Mouse (Mus musculus) CD8-positive naive resting alpha-beta T cell, adult 2 months (primary cell): ENCODE data around the gene Tmem117.

Experiments
- DNase-seq, 2 experiments: peaks; one replicate each; pipeline ENCODE4 v3.0.0; 2022; ENCODE audit warnings: low read depth in 2 of 2, low spot score in 2 of 2

Gene Tmem117

GRCm38 (mm10) chr15:94770832-94771578 lies 142.0 kb downstream of the Tmem117 start:
- DNase-seq = no peak

GRCm38 (mm10) chr15:94771691-94772090 lies 142.7 kb downstream of the Tmem117 start:
- no peak for DNase-seq

DNA sequence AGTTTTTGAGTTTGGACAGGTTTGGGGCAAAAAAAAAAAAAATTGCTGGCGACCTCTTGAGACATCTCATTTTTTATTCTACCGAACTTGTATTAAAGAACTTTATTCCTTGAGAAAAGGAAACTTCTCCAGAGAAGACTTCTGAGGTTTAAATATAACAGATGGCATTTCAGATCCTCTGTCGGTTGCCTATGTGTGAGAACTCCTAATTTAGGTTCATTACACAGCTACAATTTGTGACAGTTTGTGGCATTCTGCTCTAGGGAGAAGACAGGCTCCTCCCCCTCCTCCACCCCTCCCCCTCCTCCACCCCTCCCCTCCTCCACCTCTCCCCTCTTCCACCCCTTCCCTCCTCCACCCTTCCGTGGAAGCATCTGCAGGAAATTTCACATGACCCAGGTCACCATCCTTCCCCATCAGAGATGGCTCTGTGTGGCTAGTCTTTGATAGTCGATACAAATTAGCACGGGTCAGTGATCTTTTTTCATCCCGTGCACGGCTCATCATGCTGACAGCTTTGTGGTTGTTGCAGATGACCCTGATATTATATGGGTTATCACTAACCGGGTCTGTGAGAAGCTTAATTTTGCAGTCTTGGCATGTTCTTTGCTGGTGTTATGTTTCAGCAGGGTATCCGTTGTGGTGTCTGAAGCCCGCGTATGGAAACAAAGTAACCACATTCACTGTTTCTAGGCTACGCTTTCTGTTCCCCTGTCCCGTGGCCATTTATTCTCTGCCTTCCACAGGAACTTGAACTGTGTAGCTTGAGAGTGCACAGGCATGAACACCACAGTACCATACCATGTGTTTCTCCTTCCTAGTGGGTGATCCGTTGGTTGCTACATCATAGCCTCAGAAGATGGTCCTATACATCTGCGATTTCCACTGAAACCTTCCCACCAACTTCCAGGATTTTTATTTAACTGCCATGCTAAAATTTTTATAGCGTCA lies 147.4 kb downstream of the Tmem117 start:
- no peak for DNase-seq

- DNase-seq = no peak
These were observed 152.5 kb downstream of the Tmem117 start for GRCm38 (mm10) chr15:94781556-94781955.

GRCm38 (mm10) chr15:94793455-94793854 lies 164.4 kb downstream of the Tmem117 start:
- no peak for DNase-seq

GRCm38 (mm10) chr15:94795484-94795883 lies 166.5 kb downstream of the Tmem117 start:
- DNase-seq = no peak

GRCm38 (mm10) chr15:94798236-94798635 lies 169.2 kb downstream of the Tmem117 start:
- DNase-seq = no peak

- DNase-seq = no peak
These were observed 172.4 kb downstream of the Tmem117 start for GRCm38 (mm10) chr15:94801462-94801861.

DNA sequence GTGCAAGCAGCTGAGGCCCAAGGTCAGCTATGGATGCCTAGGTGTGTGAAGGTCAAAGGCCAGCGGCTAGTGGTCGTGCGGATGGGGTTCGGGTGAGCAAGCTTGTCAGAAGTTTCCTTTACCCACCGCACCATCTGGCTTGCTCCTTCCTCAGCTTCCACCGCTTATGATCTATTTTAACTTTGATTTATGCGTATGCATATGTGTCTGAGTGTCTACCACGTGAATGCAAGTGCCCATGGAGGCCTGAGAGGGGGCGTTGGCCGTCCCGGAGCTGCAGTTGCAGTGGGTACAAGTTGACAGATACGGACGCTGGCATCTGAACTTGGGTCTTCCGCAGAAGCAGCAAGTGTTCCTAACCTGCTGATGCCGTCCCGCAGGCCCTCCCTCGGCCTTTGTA lies 173.8 kb downstream of the Tmem117 start:
- no peak for DNase-seq

DNA sequence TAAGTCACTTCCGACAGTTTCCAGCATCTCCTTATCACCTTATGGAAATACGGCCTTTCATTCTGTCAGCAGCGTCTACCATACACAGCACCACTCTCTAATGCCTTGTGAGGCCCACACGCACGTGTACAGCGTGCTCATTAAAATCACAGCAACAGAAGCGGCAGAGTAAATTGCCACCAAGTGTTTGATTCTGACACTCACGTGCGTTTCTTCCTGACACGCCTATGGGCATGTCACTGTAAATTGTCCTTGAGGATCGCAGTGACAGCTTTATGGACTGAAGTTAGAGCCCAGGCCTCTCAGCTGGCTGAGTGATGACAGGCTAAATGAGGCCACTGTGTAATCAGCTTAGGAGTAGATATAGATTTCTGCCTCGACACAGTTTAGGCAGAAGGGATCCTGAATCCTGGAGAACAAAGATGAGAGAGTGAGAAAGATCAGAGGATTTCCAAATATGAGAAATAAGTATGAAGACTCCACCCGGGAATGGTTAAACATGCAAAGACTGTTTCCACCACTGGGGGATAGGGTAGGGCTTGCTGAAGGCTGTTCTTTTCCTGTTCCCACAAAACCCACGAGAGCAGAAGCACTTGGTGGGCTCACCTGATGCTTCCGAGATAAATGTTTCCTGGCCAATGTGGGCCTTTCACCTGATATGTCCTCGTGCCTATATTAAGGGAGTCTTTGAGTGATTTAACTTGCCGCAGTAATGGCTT lies 174.8 kb downstream of the Tmem117 start:
- DNase-seq = no peak

- no peak for DNase-seq
These were observed 177.0 kb downstream of the Tmem117 start for GRCm38 (mm10) chr15:94806005-94806404.

DNA sequence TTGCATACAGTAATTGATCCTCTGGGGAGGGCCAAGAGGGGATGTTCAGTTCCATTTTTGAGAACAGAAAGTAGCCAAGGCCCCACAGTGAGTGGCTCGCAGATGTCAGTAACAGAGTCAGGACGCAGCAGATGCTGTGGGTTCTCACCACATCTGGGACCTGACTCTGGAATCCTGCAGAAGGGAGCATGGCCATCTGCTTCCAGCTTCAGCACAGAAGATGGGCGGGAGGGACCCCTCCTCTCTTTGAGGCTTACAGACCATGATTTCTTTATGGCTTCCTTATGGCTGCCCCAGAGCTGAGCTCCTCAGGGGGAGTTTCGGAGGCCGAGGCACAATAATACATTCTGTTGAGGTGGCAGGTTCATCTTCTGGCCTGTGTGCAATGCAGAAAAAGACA lies 182.5 kb downstream of the Tmem117 start:
- DNase-seq = no peak

- no peak for DNase-seq
These were observed 185.4 kb downstream of the Tmem117 start for GRCm38 (mm10) chr15:94814213-94815100.

DNA sequence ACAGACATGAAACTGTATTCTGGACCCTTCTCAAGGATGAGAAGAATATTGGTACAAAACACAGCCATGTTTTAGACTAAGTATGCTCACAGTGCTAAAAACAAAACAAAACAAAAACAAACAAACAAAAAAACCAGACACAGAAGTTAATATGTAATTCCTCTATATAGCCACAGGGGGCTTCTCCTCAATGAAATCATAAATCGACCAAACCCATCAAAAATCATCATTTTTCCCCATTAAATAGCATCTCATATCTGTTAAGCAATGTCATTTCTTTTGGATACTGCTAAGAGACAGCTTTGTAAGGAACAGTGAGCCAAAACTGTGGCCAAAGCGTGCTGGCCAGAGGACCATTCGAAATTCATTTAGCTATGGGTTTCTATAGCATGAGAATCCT lies 206.6 kb downstream of the Tmem117 start:
- no peak for DNase-seq

DNA sequence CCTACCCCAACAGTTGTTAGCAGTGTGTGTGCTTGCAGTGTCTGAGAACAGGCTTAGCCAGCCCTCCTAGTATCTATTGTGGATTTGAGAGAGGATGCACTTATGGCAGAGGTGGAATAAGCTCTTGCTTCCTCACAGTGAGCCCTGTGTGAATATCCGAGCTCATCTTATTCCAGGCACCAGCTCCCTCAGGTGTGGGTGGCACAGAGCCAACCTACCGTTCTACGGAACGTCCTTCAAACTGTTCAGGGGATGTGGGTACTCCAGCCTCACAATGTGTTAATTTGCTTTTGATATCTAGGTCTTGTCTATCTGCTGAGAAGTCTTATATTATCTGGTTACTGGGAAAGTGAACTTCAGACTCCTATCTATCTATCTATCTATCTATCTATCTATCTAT lies 209.6 kb downstream of the Tmem117 start:
- no peak for DNase-seq

- no peak for DNase-seq
These were observed 218.5 kb downstream of the Tmem117 start for GRCm38 (mm10) chr15:94847501-94847900.

GRCm38 (mm10) chr15:94859641-94860040 lies 230.6 kb downstream of the Tmem117 start:
- no peak for DNase-seq

DNA sequence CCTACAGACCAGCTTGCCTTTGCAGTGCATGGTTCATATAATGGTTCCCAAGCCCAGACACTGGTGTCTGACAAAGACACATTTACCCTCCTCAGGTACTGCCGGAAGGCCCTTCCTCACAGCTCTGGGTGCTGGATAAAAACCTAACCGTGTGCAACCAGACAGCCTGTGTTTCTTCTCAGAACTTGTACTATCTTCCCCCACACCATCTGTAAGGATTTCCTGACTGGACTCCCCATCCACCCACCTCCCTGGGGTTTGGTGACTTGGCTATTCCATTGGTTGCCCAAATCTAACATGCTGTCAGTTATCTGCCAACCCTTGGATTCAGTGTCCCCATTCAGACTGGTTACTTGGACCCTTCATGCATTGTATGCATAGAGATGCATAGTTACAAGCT lies 232.1 kb downstream of the Tmem117 start:
- no peak for DNase-seq

DNA sequence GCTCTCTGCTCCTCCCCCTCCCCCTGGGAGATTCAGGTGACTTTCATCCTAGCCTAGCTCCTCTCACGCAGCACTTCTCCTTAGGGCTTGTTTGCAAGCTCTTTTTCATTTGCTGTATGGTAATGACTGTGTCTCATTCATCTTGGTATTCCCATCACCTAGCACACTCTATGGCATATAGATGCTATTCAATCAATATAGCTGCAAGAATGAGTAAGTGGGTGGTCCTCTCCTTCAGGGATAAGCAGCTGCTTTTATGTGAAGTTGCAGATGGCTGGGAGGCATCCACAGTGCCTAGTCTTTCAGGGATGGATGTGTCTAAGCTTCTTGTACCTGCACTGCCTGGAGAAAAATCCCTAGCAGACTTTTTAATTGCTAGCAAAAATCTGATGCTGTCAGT lies 235.1 kb downstream of the Tmem117 start:
- DNase-seq = no peak

GRCm38 (mm10) chr15:94868372-94868771 lies 239.3 kb downstream of the Tmem117 start:
- DNase-seq = no peak

DNA sequence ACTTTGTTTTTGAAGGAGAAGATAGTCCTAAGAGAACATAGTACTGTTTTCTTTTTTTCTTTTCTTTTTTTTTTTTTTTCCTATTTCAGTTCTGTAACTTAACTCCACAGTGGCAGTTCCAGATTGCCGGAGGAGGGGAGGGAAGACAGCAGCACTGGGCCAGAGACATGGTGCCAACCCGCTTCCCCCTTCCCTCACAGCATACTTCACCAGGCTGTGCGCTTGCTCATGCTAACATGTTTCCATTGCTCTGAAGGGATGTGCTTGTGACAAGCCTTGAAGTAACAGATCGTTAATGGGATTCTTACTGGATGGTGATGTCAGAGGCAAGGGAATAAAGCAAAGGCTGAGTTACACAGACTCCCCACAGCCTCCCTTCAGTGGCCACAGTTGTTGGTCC lies 256.0 kb downstream of the Tmem117 start:
- DNase-seq = no peak
